Mouse (Mus musculus): ENCODE results near the gene Osr1. TPM values are rescaled to one million over a fixed set of nuclear protein-coding genes. Genes with fewer than 3 reads are reported as not detected.

Gene Osr1
- total and polyA plus RNA-seq, 3 experiments: not detected

DNA sequence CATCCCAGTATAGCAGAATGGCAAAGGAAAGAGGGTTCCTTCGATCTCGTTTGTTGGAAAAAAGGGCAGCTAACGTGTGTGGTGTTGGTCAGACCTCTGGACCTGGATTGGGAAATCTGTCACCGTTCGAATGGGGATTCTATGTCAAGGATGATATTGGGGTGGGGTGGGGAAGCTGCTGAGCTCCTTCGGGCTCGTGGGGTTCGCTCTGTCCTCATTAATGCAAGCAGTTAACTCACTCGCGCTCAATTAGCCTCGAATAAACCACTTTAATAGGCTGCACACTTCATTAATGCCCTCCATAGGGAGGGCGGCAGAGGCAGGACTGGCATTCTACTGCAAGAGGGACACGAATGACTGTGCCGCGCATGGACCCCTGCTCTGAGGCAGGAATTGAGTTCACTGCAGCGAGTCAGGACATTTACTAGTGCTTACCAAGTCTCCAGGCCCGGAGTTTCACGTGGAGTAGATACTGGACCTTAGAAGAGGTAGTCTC, 6.2 kb downstream of the Osr1 start:
- TF ChIP-seq MAX (IDR thresholded peaks at IDR 0.05; ENCODE audit: low read length) (no peak), ZNF384 (IDR thresholded peaks at IDR 0.05; ENCODE audit: low read depth, low read length) (no peak), NRF1 (IDR thresholded peaks at IDR 0.05; ENCODE audit: low read depth, low read length) (no peak), MAFK (IDR thresholded peaks at IDR 0.05; ENCODE audit: insufficient replicate concordance, low read length) (no peak), IRF4 (IDR thresholded peaks at IDR 0.05; ENCODE audit: low read depth, low read length) (no peak), UBTF (IDR thresholded peaks at IDR 0.05; ENCODE audit: low read depth, low read length) (no peak), CHD1 (IDR thresholded peaks at IDR 0.05; ENCODE audit: low read depth, low read length) (no peak), ZKSCAN1 (IDR thresholded peaks at IDR 0.05; ENCODE audit: borderline replicate concordance, low read depth, low read length) (no peak), RCOR1 (conservative IDR thresholded peaks at IDR 0.05; ENCODE audit: low read depth, low read length) (no peak), NELFE (IDR thresholded peaks at IDR 0.05; ENCODE audit: low read depth, low read length) (no peak), MAZ (IDR thresholded peaks at IDR 0.05; ENCODE audit: low read depth, low read length) (no peak), ELF1 (IDR thresholded peaks at IDR 0.05; ENCODE audit: low read depth, low read length) (no peak), EP300 (IDR thresholded peaks at IDR 0.05; ENCODE audit: low read length) (no peak), SIN3A (IDR thresholded peaks at IDR 0.05; ENCODE audit: low read length) (no peak), MEF2A (IDR thresholded peaks at IDR 0.05; ENCODE audit: borderline replicate concordance, low read depth, low read length) (no peak), TCF12 (IDR thresholded peaks at IDR 0.05; ENCODE audit: low read depth, low read length) (no peak), USF2 (conservative IDR thresholded peaks at IDR 0.05; ENCODE audit: low read depth, low read length) (no peak), CTCF (conservative IDR thresholded peaks at IDR 0.05 in 1 of 2, IDR thresholded peaks at IDR 0.05 in 1 of 2; ENCODE audit: low read depth in 2 of 2, low read length in 2 of 2) (no peak), JUN (IDR thresholded peaks at IDR 0.05; ENCODE audit: insufficient read depth, low read depth, low read length) (no peak)
- Histone ChIP-seq H3K27me3 (replicated peaks) (no peaks in the 10 kb centered on the region), H3K9me3 (replicated peaks; ENCODE audit: low read length) (no peaks in the 10 kb centered on the region), H3K4me1 (ENCODE audit: control insufficient read depth in 1 of 2, insufficient read depth in 2 of 2) (0 out of 4 replicates have a peak, but pooled peaks cover 0 to 4% of the 10 kb centered on the region in 2 experiments), H3K36me3 (replicated peaks in 1 of 2; ENCODE audit: control insufficient read depth in 1 of 2, insufficient read depth in 1 of 2, low read length in 1 of 2) (no peaks in the 10 kb centered on the region), H3K4me2 (ENCODE audit: insufficient read depth, low read depth, poor library complexity, severe bottlenecking) (no peak overlapping the region), H3K79me2 (replicated peaks; ENCODE audit: control insufficient read depth, extremely low read depth, insufficient read depth, poor library complexity, severe bottlenecking) (no peaks in the 10 kb centered on the region), H3K9ac (ENCODE audit: insufficient read depth, low read depth) (no peak overlapping the region), H3K27ac (ENCODE audit: insufficient read depth, low read depth) (no peak overlapping the region), H3K4me3 (replicated peaks in 1 of 3; ENCODE audit: low read depth in 2 of 3, low read length in 2 of 3, poor library complexity in 1 of 3) (no peak overlapping the region)
- dilution Hi-C loops (cut with MboI; ENCODE audit: extremely low pct_ligation_motif_present, extremely low pct_unique_long_range_greater_than_20kb, low sequenced_read_pairs): no loop called here
- in situ Hi-C loops (cut with MboI; ENCODE audit: low pct_ligation_motif_present, low pct_unique_long_range_greater_than_20kb, low sequenced_read_pairs): loop anchor here (10.0 kb wide), 1 partner anchor 859 kb away; no protein-coding TSS in a partner anchor
- DNase-seq (ENCODE audit: extremely low read depth): no peak

DNA sequence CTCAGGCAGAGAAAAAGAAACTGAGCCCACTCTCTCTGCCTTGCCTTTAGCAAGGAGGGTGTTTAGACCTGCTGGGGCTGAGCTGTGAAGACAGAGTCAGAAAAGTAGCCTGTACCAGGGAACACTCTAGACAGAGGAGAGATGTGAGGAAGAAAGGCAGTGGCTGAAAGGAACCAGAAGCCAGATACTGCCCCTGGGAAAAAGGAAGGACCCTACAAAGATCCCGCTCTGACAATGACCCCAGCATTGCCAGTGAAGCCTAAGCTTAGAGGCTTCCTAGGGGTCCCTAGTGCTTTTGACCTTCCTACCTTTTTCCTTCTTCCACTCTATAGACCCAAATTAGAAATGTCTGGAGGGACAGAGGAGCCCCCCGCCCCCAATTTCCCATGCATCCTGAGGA, 7.7 kb downstream of the Osr1 start:
- H3K9me3 ChIP-seq (replicated peaks; ENCODE audit: low read length): no peaks in the 10 kb centered on the region
- no peak overlapping the region for H3K4me3 ChIP-seq (replicated peaks in 1 of 3; ENCODE audit: low read depth in 2 of 3, low read length in 2 of 3, poor library complexity in 1 of 3)
- TF ChIP-seq BHLHE40 (IDR thresholded peaks at IDR 0.05; ENCODE audit: low read depth, low read length): no peak
- TF ChIP-seq KAT2A (IDR thresholded peaks at IDR 0.05; ENCODE audit: insufficient replicate concordance, low read length): no peak
- no peak for TF ChIP-seq PAX5 (IDR thresholded peaks at IDR 0.05; ENCODE audit: low read length)
- no peak for TF ChIP-seq UBTF (IDR thresholded peaks at IDR 0.05; ENCODE audit: low read depth, low read length)
- no peak for TF ChIP-seq RAD21 (IDR thresholded peaks at IDR 0.05; ENCODE audit: low read depth, low read length)
- TF ChIP-seq TBP (conservative IDR thresholded peaks at IDR 0.05; ENCODE audit: low read depth, low read length): no peak
- TF ChIP-seq POLR2AphosphoS2 (IDR thresholded peaks at IDR 0.05; ENCODE audit: low read depth, low read length): no peak
- no peak for TF ChIP-seq ZC3H11A (IDR thresholded peaks at IDR 0.05; ENCODE audit: low read depth, low read length)
- no peak for TF ChIP-seq RCOR1 (conservative IDR thresholded peaks at IDR 0.05; ENCODE audit: low read depth, low read length)
- TF ChIP-seq JUND (conservative IDR thresholded peaks at IDR 0.05; ENCODE audit: low read depth, low read length): no peak
- no peak for TF ChIP-seq MAX (IDR thresholded peaks at IDR 0.05; ENCODE audit: low read length)
- TF ChIP-seq NRF1 (IDR thresholded peaks at IDR 0.05; ENCODE audit: low read depth, low read length): no peak
- TF ChIP-seq TCF12 (IDR thresholded peaks at IDR 0.05; ENCODE audit: low read depth, low read length): no peak
- no peak for TF ChIP-seq JUN (IDR thresholded peaks at IDR 0.05; ENCODE audit: insufficient read depth, low read depth, low read length)
- TF ChIP-seq USF1 (IDR thresholded peaks at IDR 0.05; ENCODE audit: low read depth, low read length): no peak
- no peaks in the 10 kb centered on the region for H3K27me3 ChIP-seq (replicated peaks)
- no peaks in the 10 kb centered on the region for H3K79me2 ChIP-seq (replicated peaks; ENCODE audit: control insufficient read depth, extremely low read depth, insufficient read depth, poor library complexity, severe bottlenecking)
- H3K4me2 ChIP-seq (ENCODE audit: insufficient read depth, low read depth, poor library complexity, severe bottlenecking): no peak overlapping the region
- no peak overlapping the region for H3K9ac ChIP-seq (ENCODE audit: insufficient read depth, low read depth)
- in situ Hi-C loops (cut with MboI; ENCODE audit: low pct_ligation_motif_present, low pct_unique_long_range_greater_than_20kb, low sequenced_read_pairs): loop anchor here (10.0 kb wide), 1 partner anchor 857 kb away; no protein-coding TSS in a partner anchor
- no peak for DNase-seq (ENCODE audit: extremely low read depth)
- dilution Hi-C loops (cut with MboI; ENCODE audit: extremely low pct_ligation_motif_present, extremely low pct_unique_long_range_greater_than_20kb, low sequenced_read_pairs): no loop called here
- H3K36me3 ChIP-seq (replicated peaks in 1 of 2; ENCODE audit: control insufficient read depth in 1 of 2, insufficient read depth in 1 of 2, low read length in 1 of 2): no peaks in the 10 kb centered on the region
- H3K4me1 ChIP-seq (ENCODE audit: control insufficient read depth in 1 of 2, insufficient read depth in 2 of 2): 0 out of 4 replicates have a peak, but pooled peaks cover 0 to 2% of the 10 kb centered on the region in 2 experiments
- H3K27ac ChIP-seq (ENCODE audit: insufficient read depth, low read depth): no peak overlapping the region
